Mouse (Mus musculus): ENCODE results near the gene Clint1.

Clint1 gene

DNA sequence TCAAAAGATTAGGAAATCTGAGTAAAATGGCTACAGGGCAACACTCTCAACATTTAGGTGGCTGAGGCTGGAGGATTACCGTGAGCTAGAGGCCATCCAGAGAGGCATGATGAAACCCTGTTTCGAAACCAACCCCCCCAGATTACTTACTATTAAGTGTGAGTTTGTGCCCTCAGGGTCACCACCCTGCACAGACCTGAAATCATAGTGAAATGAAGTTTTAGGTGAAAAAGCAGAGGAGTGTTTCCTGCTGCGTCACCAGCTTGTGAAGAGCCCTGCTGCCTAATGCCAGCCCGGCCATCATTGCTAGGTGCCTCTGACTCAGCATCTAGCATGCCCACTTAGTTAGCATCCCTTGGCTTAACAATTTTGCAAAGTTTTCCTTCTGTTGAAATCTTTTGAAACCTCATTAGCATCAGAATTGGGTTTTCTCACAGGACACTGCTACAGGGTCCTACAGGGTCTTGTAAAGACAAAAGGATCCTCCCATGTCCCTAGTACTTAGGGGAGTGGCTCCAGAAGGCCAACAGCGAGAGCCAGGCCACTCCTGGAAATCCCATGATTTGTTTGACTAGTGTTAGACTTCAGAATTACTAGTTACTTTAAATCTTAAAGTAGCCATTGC is 33.9 kb downstream of the Clint1 start:
- no peak for DNase-seq

DNA sequence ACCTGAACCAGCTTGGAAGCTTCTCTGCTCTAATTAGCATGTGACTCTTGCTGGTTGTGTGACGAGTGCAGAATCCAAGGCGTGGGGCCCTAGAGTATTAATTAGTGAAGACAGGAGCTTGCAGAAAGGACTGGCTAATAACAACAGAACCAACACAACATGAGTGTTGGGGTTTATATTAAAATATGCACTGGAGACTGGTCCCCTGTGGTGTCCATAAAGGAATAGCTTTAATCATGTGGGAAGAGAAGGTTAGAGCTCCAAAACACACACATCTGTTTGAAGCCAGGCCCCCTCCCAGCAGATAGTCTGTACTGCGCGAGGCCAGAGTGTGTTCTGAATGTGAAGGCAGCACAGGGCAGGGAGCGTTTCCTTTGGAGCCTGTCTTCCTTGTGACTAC is 34.7 kb downstream of the Clint1 start:
- DNase-seq = no peak

GRCm38 (mm10) chr11:45888471-45889030 is 36.7 kb downstream of the Clint1 start:
- no peak for DNase-seq

DNA sequence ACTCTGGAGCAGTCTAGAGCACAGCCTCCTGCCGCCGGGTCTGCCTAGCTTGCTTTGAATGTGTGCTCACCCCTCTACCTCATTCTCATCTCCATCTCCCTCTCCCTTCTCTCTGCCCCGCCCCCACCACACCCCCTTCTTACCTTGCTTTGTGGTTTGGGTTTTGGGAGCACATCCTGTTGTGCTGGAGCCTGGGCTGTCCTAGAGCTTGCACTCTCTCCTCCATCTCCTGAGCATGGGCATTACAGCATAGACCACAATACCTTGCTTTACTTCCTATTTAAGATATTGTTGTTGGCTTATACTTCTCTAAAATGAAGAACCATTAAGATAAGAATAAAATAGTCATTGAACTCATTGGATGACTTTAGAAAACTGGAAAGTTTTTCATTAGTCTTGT is 38.1 kb downstream of the Clint1 start:
- DNase-seq = no peak

- DNase-seq = no peak
Measured at GRCm38 (mm10) chr11:45890423-45890822, 38.6 kb downstream of the Clint1 start.

DNA sequence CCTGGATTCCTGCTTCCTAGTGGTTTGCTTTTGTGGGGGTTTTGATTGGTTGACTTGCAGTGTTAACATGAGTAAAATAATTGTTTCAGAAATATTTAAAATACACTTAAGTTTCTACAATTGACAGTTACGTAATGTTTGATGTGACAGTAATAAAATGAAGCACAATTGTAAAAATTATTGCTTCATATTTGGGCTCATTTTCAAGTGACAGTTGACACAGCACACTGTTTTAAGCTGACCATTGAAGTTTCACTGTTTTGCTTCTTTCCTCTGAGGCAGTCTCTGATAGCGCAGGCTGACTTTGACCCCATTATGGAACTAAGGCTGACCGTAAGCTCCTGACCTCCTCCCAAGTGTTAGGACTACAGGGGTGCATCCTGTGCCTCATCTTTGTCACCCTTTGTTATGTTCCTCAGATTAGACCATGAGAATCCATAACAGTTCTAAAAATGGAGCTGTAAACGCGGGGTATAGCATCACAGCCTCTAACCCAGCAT is 41.1 kb downstream of the Clint1 start:
- DNase-seq = no peak

DNA sequence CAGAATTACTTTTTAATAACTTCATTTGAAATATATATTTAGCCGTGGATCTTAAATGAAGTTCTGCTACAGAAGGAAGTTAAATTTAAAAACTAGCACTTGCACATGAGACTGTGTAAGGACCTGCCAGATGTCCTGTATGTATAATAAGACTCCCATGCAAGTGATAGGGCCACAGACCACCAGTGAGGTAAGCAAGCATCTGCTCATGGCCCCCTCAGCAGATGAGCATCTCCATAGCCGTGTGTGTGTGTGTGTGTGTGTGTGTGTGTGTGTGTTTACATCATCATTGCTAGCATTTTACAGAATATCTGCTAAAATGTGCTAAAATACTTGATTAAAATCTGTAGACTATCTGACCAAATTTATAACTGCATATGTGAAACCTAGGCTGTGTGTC is 45.5 kb downstream of the Clint1 start:
- no peak for DNase-seq

DNA sequence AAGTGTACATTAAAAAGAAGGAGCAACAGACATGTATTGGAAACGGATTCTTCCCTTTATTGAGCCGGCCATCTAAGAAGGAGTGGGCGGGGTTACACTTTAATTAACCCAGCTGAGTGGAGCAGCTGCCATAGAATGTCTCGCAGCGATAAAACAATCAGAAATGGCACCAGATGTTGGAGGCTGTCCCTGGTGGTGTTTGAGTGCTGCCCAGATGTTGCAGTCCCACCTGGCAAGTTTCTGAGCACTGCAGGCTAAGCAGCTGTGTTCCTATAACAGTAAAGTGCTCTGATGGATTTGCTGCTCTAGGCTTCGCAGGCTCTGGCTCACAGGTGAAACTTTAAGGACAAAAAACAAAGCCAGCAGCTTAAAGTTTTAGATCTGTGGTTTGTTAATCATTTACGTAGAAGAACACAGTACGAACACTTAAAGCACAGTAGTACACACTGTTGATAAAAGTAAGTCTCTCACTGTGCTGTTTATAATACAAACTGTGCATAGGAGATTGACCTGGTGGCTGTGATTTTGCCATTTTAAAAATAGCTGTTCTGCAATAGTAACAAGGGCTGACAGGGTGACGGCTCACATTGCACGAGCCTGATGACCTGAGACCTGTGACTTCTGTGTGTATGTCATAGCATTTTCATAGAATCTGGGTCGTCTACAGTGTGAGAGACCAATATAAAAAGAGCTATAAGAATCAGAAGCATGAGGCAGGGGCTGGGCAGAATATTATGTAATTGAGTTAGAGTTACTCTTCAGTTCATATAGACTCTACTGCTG is 48.6 kb downstream of the Clint1 start:
- DNase-seq = no peak

DNA sequence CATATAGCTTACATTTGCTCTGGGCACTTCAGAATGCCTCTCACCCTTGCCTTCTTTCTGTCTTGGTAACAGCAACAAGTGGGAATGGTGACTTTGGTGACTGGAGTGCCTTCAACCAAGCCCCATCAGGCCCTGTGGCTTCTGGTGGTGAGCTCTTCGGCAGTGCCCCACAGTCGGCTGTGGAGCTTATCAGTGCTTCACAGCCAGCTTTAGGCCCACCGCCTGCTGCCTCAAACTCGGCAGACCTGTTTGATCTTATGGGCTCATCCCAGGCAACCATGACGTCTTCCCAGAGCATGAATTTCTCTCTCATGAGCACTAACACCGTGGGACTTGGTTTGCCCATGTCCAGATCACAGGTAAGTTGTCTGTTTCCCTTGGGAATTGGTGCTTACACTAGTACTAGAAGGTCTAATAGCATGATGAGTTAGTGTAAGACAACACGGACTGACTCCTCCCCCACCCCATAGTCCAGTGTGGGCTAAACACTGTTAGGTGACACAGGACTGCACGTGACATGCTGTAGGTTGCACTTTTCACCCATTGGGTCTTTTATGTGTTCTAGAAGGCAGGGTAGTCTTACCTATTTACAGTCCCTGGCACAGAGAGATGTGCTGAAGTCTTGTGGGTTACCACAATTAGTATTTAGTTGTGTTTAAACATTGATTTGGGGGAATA is 54.4 kb downstream of the Clint1 start:
- no peak for DNase-seq

GRCm38 (mm10) chr11:45907301-45907700 is 55.5 kb downstream of the Clint1 start:
- no peak for DNase-seq

DNA sequence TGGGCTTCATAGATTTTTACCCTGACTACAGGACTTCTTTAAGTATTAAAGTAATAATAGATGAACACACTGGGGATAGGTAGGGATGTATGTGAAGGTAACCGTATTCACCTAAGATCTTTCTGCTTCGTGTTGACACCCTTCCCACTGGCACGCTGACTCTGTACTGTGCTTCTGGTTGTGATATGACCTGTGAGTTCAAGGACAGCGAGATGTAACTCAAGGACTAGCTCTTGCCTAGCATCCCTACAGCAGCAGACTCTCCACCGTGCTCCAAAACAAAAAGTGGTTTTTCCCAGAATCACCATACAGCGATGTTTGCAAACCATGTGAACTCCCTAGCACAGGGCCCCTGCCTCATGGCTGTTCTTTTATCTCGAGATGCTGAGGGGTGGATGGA is 56.2 kb downstream of the Clint1 start:
- DNase-seq = no peak

DNA sequence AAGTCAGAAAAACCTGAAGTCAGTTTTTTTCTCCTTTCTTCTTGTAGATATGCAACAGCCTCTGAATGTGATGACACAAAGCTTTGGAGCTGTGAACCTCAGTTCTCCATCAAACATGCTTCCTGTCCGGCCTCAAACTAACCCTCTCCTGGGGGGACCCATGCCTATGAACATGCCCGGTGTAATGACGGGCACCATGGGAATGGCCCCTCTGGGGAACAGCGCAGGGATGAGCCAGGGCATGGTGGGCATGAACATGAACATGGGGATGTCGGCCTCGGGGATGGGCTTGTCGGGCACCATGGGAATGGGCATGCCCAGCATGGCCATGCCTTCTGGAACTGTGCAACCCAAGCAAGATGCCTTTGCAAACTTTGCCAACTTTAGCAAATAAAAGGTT is 57.0 kb downstream of the Clint1 start:
- no peak for DNase-seq

GRCm38 (mm10) chr11:45910701-45911100 is 58.9 kb downstream of the Clint1 start:
- DNase-seq = no peak

GRCm38 (mm10) chr11:45916196-45916595 is 64.3 kb downstream of the Clint1 start:
- no peak for DNase-seq

GRCm38 (mm10) chr11:45918018-45918417 is 66.2 kb downstream of the Clint1 start:
- no peak for DNase-seq

GRCm38 (mm10) chr11:45918836-45919235 is 67.0 kb downstream of the Clint1 start:
- DNase-seq = no peak

DNA sequence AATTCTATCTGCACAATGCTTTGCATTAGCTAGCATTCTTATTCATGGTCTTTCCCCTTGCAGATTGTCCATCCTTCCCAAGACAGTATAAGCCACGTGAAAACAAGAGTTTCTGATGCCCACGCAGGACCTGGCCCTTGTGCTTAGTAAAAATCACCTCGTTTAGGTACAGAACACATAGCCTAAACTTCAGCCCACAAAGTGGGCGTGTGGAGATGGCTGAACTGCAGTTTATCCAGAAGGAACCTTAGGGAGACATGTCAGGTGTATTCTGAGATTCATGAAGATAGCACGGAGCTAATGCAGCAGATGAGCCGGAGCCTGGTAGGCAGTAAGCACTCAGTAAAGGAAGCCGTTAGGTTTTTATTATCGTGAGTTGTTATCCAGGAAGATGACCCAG is 69.2 kb downstream of the Clint1 start:
- no peak for DNase-seq

DNA sequence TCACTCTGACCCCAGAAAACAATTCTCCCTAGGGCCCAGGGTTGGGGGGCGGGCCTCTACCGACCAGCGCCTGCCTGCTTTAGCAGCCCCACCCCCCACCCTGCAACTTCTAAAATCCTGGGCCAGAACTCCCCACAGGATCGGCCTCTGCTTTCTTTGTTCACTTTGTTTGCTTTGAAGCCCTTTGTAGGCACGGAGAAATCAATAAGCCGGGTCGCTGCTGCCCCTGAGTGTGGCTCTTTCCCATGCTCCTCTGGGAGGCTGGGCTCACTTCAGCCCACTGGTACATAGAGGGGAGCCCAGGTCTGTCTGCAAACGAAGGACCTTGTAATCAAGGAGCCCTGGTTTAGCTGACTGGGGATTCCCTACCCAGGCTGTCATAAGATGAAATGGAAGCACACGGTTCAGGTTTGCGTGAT is 69.6 kb downstream of the Clint1 start:
- DNase-seq = no peak

DNA sequence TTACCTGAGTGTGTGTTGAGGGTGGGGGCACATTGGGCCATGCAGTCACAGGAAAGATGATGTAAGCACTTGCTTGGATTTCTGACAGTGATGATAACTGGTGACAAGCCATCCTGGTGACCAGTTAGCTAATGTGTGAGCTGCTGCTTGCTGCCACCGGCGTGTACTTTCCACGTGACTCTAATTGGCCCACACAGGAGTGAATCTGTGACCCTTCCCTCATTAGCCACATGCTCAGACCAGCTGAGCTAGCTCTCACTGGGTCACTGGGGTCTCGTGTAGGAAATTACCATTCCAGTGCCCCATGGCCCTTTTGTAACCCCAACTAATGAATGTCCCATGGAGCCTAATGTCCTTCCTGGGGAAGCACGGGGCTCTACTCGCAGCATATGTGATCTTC is 73.6 kb downstream of the Clint1 start:
- DNase-seq = no peak

DNA sequence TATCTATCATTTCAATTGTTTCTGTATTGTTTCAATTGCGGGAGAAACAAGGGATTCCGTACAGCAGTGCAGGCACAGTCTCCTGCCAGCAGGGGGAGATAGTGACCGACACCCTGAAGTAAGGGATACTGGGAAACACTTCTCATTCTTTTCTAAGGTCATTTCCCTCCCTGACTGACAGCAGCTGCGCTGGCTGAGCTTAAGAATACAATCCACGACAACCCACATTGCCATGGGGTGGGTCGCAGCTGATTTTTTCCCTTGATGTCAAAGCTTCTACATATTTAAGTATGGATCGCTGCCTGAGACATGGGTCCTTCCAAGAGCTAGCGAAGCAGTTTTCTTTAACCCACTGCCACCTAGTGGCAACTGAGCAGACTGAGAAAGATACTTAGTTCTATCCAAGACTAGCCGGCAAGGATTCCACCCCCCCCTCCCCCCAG is 74.8 kb downstream of the Clint1 start:
- DNase-seq = peak; percentile 82 to 87

GRCm38 (mm10) chr11:45927456-45927855 is 75.6 kb downstream of the Clint1 start:
- no peak for DNase-seq

GRCm38 (mm10) chr11:45929541-45929940 is 77.7 kb downstream of the Clint1 start:
- DNase-seq = no peak

DNA sequence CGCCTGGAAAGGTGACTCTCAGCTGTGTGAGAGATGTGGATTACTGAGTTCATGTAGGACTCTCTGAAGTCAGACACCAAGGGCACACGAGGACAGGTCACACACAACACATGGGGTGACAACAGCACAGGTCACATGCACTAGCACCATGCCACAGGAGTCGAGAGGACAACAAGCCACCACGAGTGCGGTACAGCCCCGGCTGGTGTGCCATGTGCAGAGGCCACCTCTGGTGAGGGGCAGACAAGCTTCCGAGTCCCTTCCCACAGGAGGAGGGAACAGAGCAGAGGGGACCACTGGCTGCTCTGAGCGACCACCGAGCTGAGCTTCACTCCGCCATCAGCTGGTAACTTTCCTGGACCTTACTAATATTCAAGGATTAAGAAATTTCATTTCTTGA is 80.9 kb downstream of the Clint1 start:
- DNase-seq = no peak
